Mouse (Mus musculus): ENCODE results near the gene Cyp2b10. TPM values are rescaled to one million over a fixed set of nuclear protein-coding genes. Genes with fewer than 3 reads are reported as not detected.
"Not testable (repeated sequence)": the region's sequence is repeated elsewhere in the genome, so short reads cannot be mapped to it uniquely, and the experiment has no call there.

Gene Cyp2b10
- total and polyA plus RNA-seq, 2 experiments from 2014 or later, result not detected

DNA sequence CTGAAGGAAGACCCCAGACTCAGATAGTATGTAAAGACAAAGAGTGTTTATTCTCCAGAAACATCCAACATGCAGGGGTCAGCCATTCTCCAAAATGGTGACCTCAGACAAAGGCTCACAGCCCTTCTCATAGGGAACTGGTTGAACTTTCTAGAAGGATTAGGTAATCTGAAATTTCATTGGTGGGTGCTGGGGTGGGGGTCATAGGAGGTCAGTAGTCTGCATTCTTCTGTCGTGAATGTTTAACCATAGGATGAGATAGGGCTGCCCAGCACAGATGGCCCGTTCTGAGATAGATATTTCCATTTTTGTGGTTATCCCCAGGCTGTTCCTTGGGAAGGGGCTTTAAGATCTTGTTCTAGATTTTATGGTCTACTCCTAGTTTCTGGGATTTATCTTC is 35.1 kb upstream of the Cyp2b10 start:
- Histone ChIP-seq H3K4me1 (ENCODE audit: insufficient read depth, low read length) (no peaks in the 10 kb centered on the region), H3K27ac (ENCODE audit: low read depth, low read length) (no peak overlapping the region), H3K27me3 (ENCODE audit: insufficient read depth, low read length) (no peaks in the 10 kb centered on the region), H3K4me2 (ENCODE audit: low read depth, low read length, poor library complexity, severe bottlenecking) (no peak overlapping the region), H3K9me3 (ENCODE audit: low read length) (no peaks in the 10 kb centered on the region), H3K9ac (replicated peaks; ENCODE audit: low read length, poor library complexity, severe bottlenecking) (no peak overlapping the region), H3K36me3 (ENCODE audit: insufficient read depth, low read length) (no peaks in the 10 kb centered on the region), H3K4me3 (ENCODE audit: low read depth, low read length) (no peak overlapping the region)
- WGBS, result 79% methylated on average over 2 of the region's 2 CpGs
- DNase-seq (ENCODE audit: low spot score) (no peak), ATAC-seq (ENCODE audit: low FRiP score) (no peak)
- TF ChIP-seq CTCF (IDR thresholded peaks at IDR 0.05), result no peak

DNA sequence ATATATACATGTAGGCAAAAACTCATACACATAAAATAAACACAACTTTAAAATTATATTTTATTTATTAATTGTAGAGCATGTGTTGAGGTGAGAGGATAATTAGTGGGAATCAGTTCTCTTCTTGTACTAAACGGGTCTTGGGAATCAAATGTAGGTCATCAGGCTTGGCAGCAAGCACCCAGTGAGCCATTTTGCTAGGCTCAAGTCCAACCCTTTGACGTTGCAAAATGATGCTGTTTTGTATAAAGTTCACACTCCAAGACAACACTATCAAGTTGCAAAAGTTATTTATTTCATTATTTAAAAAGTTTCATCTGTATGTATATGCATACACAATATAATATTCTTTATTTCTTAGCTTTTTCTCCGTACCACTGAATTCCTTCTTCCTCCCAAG is 33.7 kb upstream of the Cyp2b10 start:
- no peak overlapping the region for H3K9ac ChIP-seq (replicated peaks; ENCODE audit: low read length, poor library complexity, severe bottlenecking)
- no peak for TF ChIP-seq CTCF (IDR thresholded peaks at IDR 0.05)
- no peaks in the 10 kb centered on the region for H3K9me3 ChIP-seq (ENCODE audit: low read length)
- DNase-seq (ENCODE audit: low spot score), result no peak
- H3K4me1 ChIP-seq (ENCODE audit: insufficient read depth, low read length), result no peaks in the 10 kb centered on the region
- H3K4me2 ChIP-seq (ENCODE audit: low read depth, low read length, poor library complexity, severe bottlenecking), result no peak overlapping the region
- ATAC-seq (ENCODE audit: low FRiP score), result no peak
- H3K27me3 ChIP-seq (ENCODE audit: insufficient read depth, low read length), result no peaks in the 10 kb centered on the region
- no peak overlapping the region for H3K27ac ChIP-seq (ENCODE audit: low read depth, low read length)
- no peak overlapping the region for H3K4me3 ChIP-seq (ENCODE audit: low read depth, low read length)
- 86% methylated on average over 3 of the region's 3 CpGs for WGBS
- no peaks in the 10 kb centered on the region for H3K36me3 ChIP-seq (ENCODE audit: insufficient read depth, low read length)

DNA sequence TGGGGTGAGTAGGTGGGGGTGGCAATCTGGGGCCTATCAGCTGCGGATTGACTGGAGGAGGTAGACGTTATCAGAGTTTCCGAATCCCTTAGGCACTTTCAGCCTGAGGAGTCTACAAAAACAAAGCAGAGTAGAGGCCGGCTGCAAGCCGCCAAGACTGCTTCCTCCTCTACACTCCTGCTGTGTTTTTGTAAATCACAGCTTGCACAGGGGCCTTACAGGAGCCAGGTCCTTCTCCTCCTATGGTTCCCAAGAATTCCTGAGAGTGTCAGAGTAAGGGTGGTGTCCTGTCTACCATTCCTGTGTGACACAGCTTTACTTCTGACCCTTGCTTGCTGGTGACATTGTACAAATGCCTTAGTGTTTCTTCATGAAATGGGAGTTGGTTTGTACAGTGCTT is 32.6 kb upstream of the Cyp2b10 start:
- no peak for ATAC-seq (ENCODE audit: low FRiP score)
- H3K27ac ChIP-seq (ENCODE audit: low read depth, low read length), result no peak overlapping the region
- H3K4me2 ChIP-seq (ENCODE audit: low read depth, low read length, poor library complexity, severe bottlenecking), result no peak overlapping the region
- no peak for TF ChIP-seq CTCF (IDR thresholded peaks at IDR 0.05)
- H3K4me1 ChIP-seq (ENCODE audit: insufficient read depth, low read length), result no peaks in the 10 kb centered on the region
- WGBS, result 36% methylated on average over 5 of the region's 5 CpGs
- DNase-seq (ENCODE audit: low spot score), result no peak
- H3K4me3 ChIP-seq (ENCODE audit: low read depth, low read length), result no peak overlapping the region
- no peaks in the 10 kb centered on the region for H3K27me3 ChIP-seq (ENCODE audit: insufficient read depth, low read length)
- no peaks in the 10 kb centered on the region for H3K9me3 ChIP-seq (ENCODE audit: low read length)
- no peak overlapping the region for H3K9ac ChIP-seq (replicated peaks; ENCODE audit: low read length, poor library complexity, severe bottlenecking)
- no peaks in the 10 kb centered on the region for H3K36me3 ChIP-seq (ENCODE audit: insufficient read depth, low read length)

DNA sequence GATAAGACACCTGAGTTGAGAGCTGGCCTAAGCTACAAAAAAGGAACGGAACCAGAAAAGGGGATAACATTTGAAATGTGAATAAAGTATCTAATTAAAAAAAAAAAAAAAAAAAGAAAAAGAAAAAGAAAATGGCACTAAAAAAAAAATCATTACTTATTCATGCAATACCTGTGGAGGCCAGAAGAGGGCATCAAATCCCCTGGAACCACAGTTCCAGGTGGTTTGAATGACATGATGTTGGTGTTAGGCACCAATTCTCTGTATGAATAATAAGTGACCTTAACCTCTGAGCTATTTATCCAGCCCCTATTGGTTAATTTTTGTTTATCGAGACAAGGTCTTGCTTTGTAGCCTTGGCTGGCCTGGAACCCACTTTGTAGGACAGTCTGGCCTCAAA is 27.6 kb upstream of the Cyp2b10 start:
- H3K4me1 ChIP-seq (ENCODE audit: insufficient read depth, low read length), result no peaks in the 10 kb centered on the region
- no peaks in the 10 kb centered on the region for H3K27me3 ChIP-seq (ENCODE audit: insufficient read depth, low read length)
- no peak overlapping the region for H3K27ac ChIP-seq (ENCODE audit: low read depth, low read length)
- no peak overlapping the region for H3K4me3 ChIP-seq (ENCODE audit: low read depth, low read length)
- no peak for DNase-seq (ENCODE audit: low spot score)
- 82% methylated on average over 2 of the region's 2 CpGs for WGBS
- H3K4me2 ChIP-seq (ENCODE audit: low read depth, low read length, poor library complexity, severe bottlenecking), result no peak overlapping the region
- no peaks in the 10 kb centered on the region for H3K9me3 ChIP-seq (ENCODE audit: low read length)
- no peak overlapping the region for H3K9ac ChIP-seq (replicated peaks; ENCODE audit: low read length, poor library complexity, severe bottlenecking)
- H3K36me3 ChIP-seq (ENCODE audit: insufficient read depth, low read length), result no peaks in the 10 kb centered on the region
- TF ChIP-seq CTCF (IDR thresholded peaks at IDR 0.05), result peak; percentile 13
- ATAC-seq (ENCODE audit: low FRiP score), result no peak

DNA sequence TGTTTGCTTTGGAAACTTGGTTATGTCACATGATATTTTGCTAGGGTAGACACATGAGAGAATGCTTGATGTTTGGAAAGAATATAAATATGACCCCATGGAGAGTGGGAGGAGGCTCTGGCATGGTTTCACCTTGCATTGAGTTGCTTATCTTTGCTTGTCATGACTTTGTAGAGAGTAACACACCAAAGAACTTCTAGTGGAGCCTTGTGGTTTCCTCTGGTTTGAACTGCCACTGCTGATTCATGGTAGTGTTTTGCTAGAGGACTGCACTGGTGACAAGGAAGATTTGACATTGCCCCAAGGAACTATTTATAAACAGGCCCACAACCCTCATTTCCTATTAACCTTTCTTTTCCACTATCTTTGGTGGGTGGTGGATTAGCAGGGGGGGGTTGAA is 24.8 kb upstream of the Cyp2b10 start:
- Histone ChIP-seq H3K9me3 (ENCODE audit: low read length) (no peaks in the 10 kb centered on the region), H3K27ac (ENCODE audit: low read depth, low read length) (no peak overlapping the region), H3K4me3 (ENCODE audit: low read depth, low read length) (no peak overlapping the region), H3K9ac (replicated peaks; ENCODE audit: low read length, poor library complexity, severe bottlenecking) (no peak overlapping the region), H3K4me2 (ENCODE audit: low read depth, low read length, poor library complexity, severe bottlenecking) (no peak overlapping the region), H3K36me3 (ENCODE audit: insufficient read depth, low read length) (no peaks in the 10 kb centered on the region), H3K4me1 (ENCODE audit: insufficient read depth, low read length) (no peaks in the 10 kb centered on the region), H3K27me3 (ENCODE audit: insufficient read depth, low read length) (no peaks in the 10 kb centered on the region)
- TF ChIP-seq CTCF (IDR thresholded peaks at IDR 0.05), result no peak
- DNase-seq (ENCODE audit: low spot score) (no peak), ATAC-seq (ENCODE audit: low FRiP score) (no peak)

DNA sequence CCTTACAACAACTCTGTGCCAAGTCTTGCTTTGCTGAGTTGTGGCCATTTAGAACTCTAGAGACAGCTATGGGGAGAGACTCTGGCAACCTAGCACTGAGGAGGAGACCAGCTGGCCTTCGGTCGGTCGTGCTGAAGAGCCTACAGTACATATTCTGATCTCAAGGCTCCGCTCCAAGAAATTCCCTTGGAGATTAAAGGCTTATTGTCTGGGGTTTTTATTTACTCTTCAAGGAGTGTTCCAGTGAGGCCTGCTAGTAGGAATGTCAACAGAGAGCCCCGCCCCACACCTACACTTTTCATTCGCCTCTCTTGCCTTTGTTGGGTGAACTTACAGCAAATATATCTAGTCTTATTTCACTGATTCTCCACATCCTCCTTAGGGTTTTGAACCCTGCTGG is 18.7 kb upstream of the Cyp2b10 start:
- H3K27ac ChIP-seq (ENCODE audit: low read depth, low read length), result no peak overlapping the region
- no peaks in the 10 kb centered on the region for H3K27me3 ChIP-seq (ENCODE audit: insufficient read depth, low read length)
- H3K4me2 ChIP-seq (ENCODE audit: low read depth, low read length, poor library complexity, severe bottlenecking), result no peak overlapping the region
- DNase-seq (ENCODE audit: low spot score) (no peak), ATAC-seq (ENCODE audit: low FRiP score) (no peak)
- no peaks in the 10 kb centered on the region for H3K4me1 ChIP-seq (ENCODE audit: insufficient read depth, low read length)
- 48% methylated on average over 6 of the region's 6 CpGs for WGBS
- TF ChIP-seq CTCF (IDR thresholded peaks at IDR 0.05), result no peak
- no peaks in the 10 kb centered on the region for H3K36me3 ChIP-seq (ENCODE audit: insufficient read depth, low read length)
- no peaks in the 10 kb centered on the region for H3K9me3 ChIP-seq (ENCODE audit: low read length)
- H3K4me3 ChIP-seq (ENCODE audit: low read depth, low read length), result no peak overlapping the region
- no peak overlapping the region for H3K9ac ChIP-seq (replicated peaks; ENCODE audit: low read length, poor library complexity, severe bottlenecking)

DNA sequence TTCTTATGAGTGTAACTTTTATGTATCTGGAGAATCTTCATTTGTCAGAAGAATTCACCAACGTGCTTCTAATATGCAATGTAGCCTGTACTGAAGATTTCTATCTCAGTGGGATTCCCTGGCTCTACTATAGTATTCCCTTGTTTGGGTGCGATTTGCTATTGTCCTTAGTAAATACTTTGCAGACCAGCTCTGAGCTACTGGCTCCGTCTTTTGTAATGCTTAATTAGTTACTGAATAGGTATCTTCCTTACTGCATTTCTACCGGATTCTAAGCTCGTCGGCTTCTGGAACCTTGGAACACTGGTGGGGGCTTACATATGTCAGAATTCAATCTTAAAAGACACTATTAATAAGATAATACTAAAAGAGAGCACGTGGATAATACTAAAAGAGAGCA is 16.7 kb upstream of the Cyp2b10 start:
- H3K36me3 ChIP-seq (ENCODE audit: insufficient read depth, low read length); DNase-seq (ENCODE audit: low spot score); H3K4me1 ChIP-seq (ENCODE audit: insufficient read depth, low read length); H3K9ac ChIP-seq (replicated peaks; ENCODE audit: low read length, poor library complexity, severe bottlenecking); H3K4me2 ChIP-seq (ENCODE audit: low read depth, low read length, poor library complexity, severe bottlenecking); H3K4me3 ChIP-seq (ENCODE audit: low read depth, low read length); ATAC-seq (ENCODE audit: low FRiP score); H3K27ac ChIP-seq (ENCODE audit: low read depth, low read length); H3K27me3 ChIP-seq (ENCODE audit: insufficient read depth, low read length); H3K9me3 ChIP-seq (ENCODE audit: low read length): not testable (repeated sequence)
- 5% methylated on average over 7 of the region's 7 CpGs for WGBS
